Mouse (Mus musculus) frontal cortex, adult 2 months (tissue): ENCODE results near the gene Dpagt1. TPM values are rescaled to one million over a fixed set of nuclear protein-coding genes. Genes with fewer than 3 reads are reported as not detected.
"Not testable (repeated sequence)": the region's sequence is repeated elsewhere in the genome, so short reads cannot be mapped to it uniquely, and the experiment has no call there.

ENCODE experiments used
- DNase-seq, 2 experiments: peaks; one replicate each; pipeline ENCODE4 v3.0.0; 2022; ENCODE audit warnings: low spot score in 1 of 2; ENCODE audit errors: extremely low spot score in 1 of 2
- polyA plus RNA-seq: library from polyadenylated mRNA; depleted of rRNA; stranded (reverse); fragments of >200 nt; gene quantifications from 2 replicates; pipeline ENCODE4 v1.2.3, GENCODE M21; 2012; rRNA removed

Dpagt1 gene
- 21.1 and 22.9 TPM in 2 replicates for polyA plus RNA-seq

- no peak for DNase-seq
Measured at GRCm38 (mm10) chr9:44325768-44326370, at the start of gene Dpagt1. Gene Dpagt1, plus strand, starts transcription at chr9:44326019.

DNA sequence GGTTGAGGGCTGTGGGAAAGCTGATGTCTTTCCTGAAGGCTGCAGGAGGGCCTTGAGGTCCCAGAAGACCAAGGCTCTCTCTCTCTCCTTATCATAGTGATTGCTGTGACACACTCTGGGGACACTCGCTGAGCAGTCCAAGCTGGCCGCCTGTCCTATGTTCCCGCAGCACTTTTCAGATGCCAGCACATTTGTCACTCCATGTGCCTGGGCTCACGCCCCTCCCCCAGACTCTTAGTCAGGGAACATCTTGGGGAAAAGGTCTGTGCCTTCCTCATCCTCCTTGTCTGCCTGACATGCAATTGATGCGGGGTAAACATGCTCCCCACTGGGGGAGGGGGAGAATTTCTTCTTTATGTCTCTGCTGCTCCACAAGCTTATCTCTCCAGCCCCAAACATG, 42.6 kb upstream of the Dpagt1 start:
- no peak for DNase-seq

DNA sequence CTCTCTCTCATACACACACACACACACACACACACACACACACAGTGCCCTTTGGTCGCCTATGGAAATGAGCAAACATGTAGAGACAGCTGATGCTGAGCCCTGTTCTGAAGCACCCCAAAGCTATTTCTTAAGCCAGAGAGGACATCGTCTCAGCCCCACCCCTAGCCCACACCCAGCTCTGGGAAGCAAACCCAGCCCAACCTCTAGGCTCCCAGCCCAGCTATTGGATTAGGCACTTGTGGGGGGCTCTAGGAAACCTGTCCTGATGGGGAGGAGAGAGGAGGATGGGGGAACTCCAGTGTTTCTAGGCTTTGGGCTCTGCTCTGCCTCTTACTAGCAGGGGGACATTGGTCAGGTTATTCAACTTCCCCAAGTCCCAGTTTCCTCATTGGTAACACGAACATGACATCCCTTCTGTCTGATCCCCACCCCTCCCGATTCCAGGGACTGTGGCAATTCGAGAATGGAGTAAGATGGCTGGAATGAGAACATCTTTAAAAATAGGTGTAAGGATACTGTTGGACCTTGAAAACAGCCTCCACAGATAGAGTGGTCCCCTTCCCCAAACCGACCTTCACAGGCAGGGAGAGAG, 39.5 kb upstream of the Dpagt1 start:
- no peak for DNase-seq

GRCm38 (mm10) chr9:44287003-44287400, 38.8 kb upstream of the Dpagt1 start:
- no peak for DNase-seq

GRCm38 (mm10) chr9:44287401-44288075, 38.3 kb upstream of the Dpagt1 start:
- DNase-seq = no peak

GRCm38 (mm10) chr9:44288076-44288958, 37.5 kb upstream of the Dpagt1 start, which contains the start of gene Abcg4:
Gene Abcg4, minus strand, starts transcription at chr9:44288615.
- peak in 1 of 2 experiments; percentile 57 for DNase-seq

DNA sequence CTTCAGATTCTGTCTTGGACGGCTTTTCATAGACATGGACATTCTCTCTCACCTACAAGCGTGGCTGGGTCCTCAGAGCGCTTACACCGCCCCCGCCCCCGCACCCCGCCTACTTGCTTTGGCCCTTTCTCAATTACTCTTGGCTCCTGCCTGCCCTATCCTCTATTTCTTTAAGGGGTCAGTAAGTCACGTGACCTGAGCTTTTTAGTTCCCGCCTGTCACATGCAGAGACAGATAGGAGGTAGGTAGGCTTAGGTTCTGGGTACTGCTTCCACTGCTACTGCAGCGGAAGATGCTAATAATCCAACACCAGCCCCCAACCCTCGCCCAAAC, 36.9 kb upstream of the Dpagt1 start:
- no peak for DNase-seq

- DNase-seq = peak in 1 of 2 experiments; percentile 49
Measured at GRCm38 (mm10) chr9:44292490-44292889, 33.3 kb upstream of the Dpagt1 start.

- DNase-seq = not testable (repeated sequence)
Measured at GRCm38 (mm10) chr9:44300001-44300400, 25.8 kb upstream of the Dpagt1 start.

DNA sequence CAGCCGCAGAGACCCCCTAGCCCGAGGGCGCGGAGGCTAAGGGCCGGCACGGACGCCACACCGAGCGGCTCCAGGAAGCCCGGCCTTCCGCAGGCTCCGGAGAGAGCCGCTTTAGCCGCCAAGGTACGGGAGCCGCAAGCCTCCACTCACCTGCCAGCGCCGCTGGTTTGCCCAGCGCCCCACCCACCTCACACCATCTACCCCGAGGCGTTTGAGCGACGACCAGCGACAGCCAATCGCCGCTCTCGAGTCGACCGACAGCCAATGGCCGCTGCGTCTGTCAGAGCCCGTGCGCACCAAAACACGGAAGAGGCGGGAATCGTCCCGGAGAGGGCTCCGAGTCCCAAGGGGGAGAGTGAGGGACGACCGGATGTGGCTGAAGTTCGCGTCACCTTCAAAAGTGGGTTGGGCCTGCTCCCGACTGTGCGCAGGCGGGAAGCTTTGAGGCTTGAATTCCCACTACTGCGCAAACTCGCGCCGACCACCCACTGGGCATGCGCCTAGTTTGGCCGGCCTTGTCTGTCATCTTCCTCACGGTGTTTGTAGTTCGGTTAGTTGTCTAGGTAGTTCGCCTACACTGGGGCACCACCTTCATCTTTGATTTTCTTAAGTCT, 20.2 kb upstream of the Dpagt1 start, which contains the start of gene Hinfp:
Hinfp (minus strand) TSS at position 206 of the 614 bp plus-strand sequence.
- peak; percentile 98 to 99 for DNase-seq

DNA sequence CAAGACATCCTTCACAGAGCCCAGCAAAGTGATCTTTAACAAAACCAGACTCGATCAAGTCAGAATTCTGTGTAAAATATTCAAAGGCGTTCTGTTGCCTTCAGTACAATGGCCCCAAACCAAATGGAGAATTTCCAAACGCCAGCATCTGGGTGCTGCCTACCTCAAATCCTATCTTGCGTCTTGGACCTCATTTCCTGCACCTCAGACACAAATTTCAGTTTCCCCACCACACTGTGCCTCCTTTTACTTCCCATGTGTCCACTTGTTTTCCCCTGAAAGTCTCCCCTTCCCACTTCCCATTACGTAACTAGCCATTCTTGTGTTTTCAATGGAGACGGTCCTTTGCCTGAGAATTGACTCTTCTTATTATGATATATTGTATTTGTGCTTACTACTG, 19.3 kb upstream of the Dpagt1 start:
- no peak for DNase-seq

DNA sequence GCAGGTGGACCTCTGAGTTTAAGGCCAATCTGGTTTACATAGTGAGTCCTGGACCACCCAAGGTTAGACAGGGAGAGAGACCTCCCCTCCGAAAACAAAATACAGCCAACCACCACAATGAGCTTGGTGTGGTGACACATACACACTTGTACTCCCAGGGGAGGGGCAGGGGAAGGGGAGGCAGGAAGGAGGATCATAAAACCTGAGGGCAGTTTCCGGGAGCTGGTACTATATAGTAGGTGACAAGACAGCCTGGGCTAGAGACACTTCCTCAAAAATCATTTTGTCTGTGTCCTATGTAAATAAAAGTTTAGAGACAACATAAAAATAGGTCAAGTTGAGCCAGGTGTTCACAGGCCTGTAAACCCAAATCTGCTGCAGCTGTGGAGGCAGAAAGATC, 18.6 kb upstream of the Dpagt1 start:
- DNase-seq = no peak

- DNase-seq = no peak
Measured at GRCm38 (mm10) chr9:44309756-44310155, 16.1 kb upstream of the Dpagt1 start.

GRCm38 (mm10) chr9:44310750-44311135, 15.1 kb upstream of the Dpagt1 start:
- no peak for DNase-seq

GRCm38 (mm10) chr9:44311136-44312134, 14.4 kb upstream of the Dpagt1 start:
- no peak for DNase-seq

DNA sequence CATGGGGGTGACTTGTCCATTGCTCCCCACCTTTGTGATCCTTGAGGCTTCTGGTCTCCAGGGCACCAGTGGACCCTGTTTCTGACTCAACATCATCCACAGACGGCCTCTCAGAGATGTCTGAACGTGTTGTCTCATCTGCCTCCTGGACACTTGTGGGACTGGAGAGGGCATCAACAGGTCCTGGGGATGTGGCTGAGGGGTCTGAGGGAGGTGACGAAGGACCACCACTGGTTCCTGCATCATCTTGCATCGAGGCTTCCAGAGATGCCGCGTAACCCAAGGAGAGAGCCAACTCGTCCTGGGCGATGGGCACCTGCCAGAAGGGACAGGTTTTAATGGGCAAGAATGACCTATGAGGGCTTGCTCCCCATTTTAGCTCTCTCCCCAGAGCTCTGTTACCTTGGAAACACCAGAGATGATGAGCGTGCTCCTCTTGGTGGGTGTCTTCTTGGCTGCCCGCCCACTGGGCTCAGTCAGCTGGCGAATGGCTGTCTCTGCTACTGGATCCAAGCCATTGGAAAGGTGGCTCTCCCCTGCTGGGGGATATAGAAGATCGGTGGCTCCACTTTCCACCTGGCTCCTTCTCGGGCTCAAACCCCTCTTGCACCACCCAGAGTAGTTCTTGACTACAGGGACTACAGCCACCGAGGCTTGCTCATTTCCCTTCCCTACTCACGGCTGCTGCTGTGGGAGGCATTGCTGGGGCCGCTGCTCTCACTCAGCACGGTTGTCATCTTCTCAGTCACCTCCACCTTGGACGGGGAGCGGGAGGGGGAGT, 12.2 kb upstream of the Dpagt1 start:
- peak; percentile 81 to 86 for DNase-seq

- DNase-seq = no peak
Measured at GRCm38 (mm10) chr9:44314257-44314547, 11.6 kb upstream of the Dpagt1 start.

- DNase-seq = no peak
Measured at GRCm38 (mm10) chr9:44314910-44315309, 10.9 kb upstream of the Dpagt1 start.

DNA sequence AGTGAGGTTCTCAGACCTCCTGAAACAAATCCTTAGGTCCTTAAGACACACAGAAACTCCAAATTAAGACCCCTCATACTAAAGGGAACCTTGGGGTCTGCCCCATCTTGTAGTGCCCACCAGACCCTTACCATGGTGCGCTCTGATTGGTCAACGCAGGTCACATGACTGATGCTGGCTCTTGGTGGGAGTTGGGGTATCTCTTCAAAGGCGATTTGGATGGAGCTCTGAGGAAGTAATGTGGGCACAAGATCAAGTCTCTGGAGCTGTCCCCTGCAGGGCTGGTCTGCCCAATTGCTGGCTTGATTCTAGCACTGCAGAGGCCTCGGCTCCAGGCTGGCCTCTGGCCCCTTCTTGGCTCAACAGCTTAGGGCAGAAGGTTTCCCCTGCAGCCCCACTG, 8.4 kb upstream of the Dpagt1 start:
- no peak for DNase-seq
